Mouse (Mus musculus) heart, postnatal 0 days (tissue): ENCODE results near the gene Hoxa11. TPM values are rescaled to one million over a fixed set of nuclear protein-coding genes. Genes with fewer than 3 reads are reported as not detected.

Source experiments
- ATAC-seq: fragments of 200-750 bp; cut with Nextera tagmentation; 2 replicates; pipeline ENCODE4 v1.8.0; 2017; ENCODE audit warnings: low read depth, moderate number of reproducible peaks, moderate library complexity; ENCODE audit not compliant: insufficient read depth
- DNase-seq: peaks from one replicate; pipeline ENCODE4 v3.0.0-alpha.2; 2016; ENCODE audit warnings: low spot score
- H3K27ac ChIP-seq: fragments of 300-500 bp; sonication (generic); 2 replicates; pipeline ENCODE4 v1.5.1; 2014; ENCODE audit warnings: low read depth, mild to moderate bottlenecking
- H3K27me3 ChIP-seq: fragments of 300-500 bp; sonication (generic); 2 replicates; pipeline ENCODE4 v1.6.1; 2014; ENCODE audit warnings: low read length, mixed read lengths; ENCODE audit not compliant: control insufficient read depth, insufficient read depth
- H3K36me3 ChIP-seq: fragments of 300-500 bp; sonication (generic); replicated peaks from 2 replicates; pipeline ENCODE4 v1.6.1; 2014; ENCODE audit warnings: low read length, mixed read lengths; ENCODE audit not compliant: control insufficient read depth, insufficient read depth
- H3K4me1 ChIP-seq: fragments of 300-500 bp; sonication (generic); 2 replicates; pipeline ENCODE4 v1.6.1; 2014; ENCODE audit warnings: antibody characterized with exemption; ENCODE audit not compliant: control insufficient read depth, insufficient read depth
- H3K4me2 ChIP-seq: fragments of 300-500 bp; sonication (generic); 2 replicates; pipeline ENCODE4 v1.6.1; 2014; ENCODE audit warnings: low read depth, mild to moderate bottlenecking, low read length, moderate library complexity
- H3K4me3 ChIP-seq: fragments of 300-500 bp; sonication (generic); 2 replicates; pipeline ENCODE4 v1.5.1; 2014; ENCODE audit warnings: low read depth, low read length
- H3K9ac ChIP-seq: fragments of 300-500 bp; sonication (generic); replicated peaks from 2 replicates; pipeline ENCODE4 v1.6.1; 2014; ENCODE audit warnings: low read depth, low read length, mixed read lengths
- H3K9me3 ChIP-seq: fragments of 300-500 bp; sonication (generic); replicated peaks from 2 replicates; pipeline ENCODE4 v1.6.1; 2016; ENCODE audit warnings: low read length; ENCODE audit not compliant: control insufficient read depth
- CTCF ChIP-seq: IDR thresholded peaks from 2 replicates; pipeline ENCODE4 v1.5.1; 2016; ENCODE audit warnings: antibody characterized with exemption, control low read depth, low read depth
- EP300 ChIP-seq: IDR thresholded peaks from 2 replicates; pipeline ENCODE4 v1.6.1; 2016; ENCODE audit warnings: antibody characterized with exemption, low read depth
- WGBS: fragments of 180-500 bp; shearing (Covaris S2); extraction: QIAGEN DNeasy Blood & Tissue Kit; methylation state at CpG from one replicate; pipeline ENCODE4 v1.1.7; 2014; 5-methylcytosine and 5-hydroxymethylcytosine counted together
- polyA plus RNA-seq: library from polyadenylated mRNA; unstranded; fragments of >200 nt; fragmentation: Nextera tagmentation; extraction: Ambion mirVana; gene quantifications from 2 replicates; pipeline ENCODE4 v1.2.1, GENCODE M21; 2015
- total RNA-seq: library from RNA; depleted of rRNA; stranded (reverse); fragments of >200 nt; gene quantifications from 2 replicates; pipeline ENCODE4 v1.2.3, GENCODE M21; 2014; ENCODE audit warnings: low replicate concordance

Gene Hoxa11
- total and polyA plus RNA-seq, 2 experiments from 2014 or later = 0.11 TPM; not detected in 1

- no peak overlapping the region for H3K27ac ChIP-seq
- H3K4me1 ChIP-seq = no peaks in the 10 kb centered on the region
- no peak for TF ChIP-seq EP300
- TF ChIP-seq CTCF = no peak
- no peak overlapping the region for H3K4me3 ChIP-seq
- no peak overlapping the region for H3K4me2 ChIP-seq
- H3K36me3 ChIP-seq = no peaks in the 10 kb centered on the region
- H3K27me3 ChIP-seq = peaks cover 31% of the 10 kb centered on the region
- DNase-seq (no peak), ATAC-seq (no peak)
- H3K9me3 ChIP-seq = no peaks in the 10 kb centered on the region
- H3K9ac ChIP-seq = no peak overlapping the region
- WGBS = 82% methylated on average over 5 of the region's 5 CpGs
Measured at GRCm38 (mm10) chr6:52283896-52284295, 38.3 kb upstream of the Hoxa11 start.

GRCm38 (mm10) chr6:52281084-52281483 lies 35.5 kb upstream of the Hoxa11 start:
- Histone ChIP-seq H3K4me2 (no peak overlapping the region), H3K4me1 (no peaks in the 10 kb centered on the region), H3K36me3 (no peaks in the 10 kb centered on the region), H3K4me3 (no peak overlapping the region), H3K27me3 (peaks cover 41% of the 10 kb centered on the region), H3K9ac (no peak overlapping the region), H3K27ac (no peak overlapping the region), H3K9me3 (no peaks in the 10 kb centered on the region)
- WGBS = 45% methylated on average over 12 of the region's 12 CpGs
- ATAC-seq (no peak), DNase-seq (no peak)
- TF ChIP-seq EP300 (no peak), CTCF (no peak)

- 10% methylated on average over 5 of the region's 5 CpGs for WGBS
- no peak for ATAC-seq
Measured at GRCm38 (mm10) chr6:52276920-52277319, 31.3 kb upstream of the Hoxa11 start.

GRCm38 (mm10) chr6:52276382-52276781 lies 30.8 kb upstream of the Hoxa11 start:
- H3K4me3 ChIP-seq = no peak overlapping the region
- H3K4me1 ChIP-seq = no peaks in the 10 kb centered on the region
- no peak for DNase-seq
- H3K36me3 ChIP-seq = no peaks in the 10 kb centered on the region
- TF ChIP-seq EP300 = no peak
- no peak for TF ChIP-seq CTCF
- no peak overlapping the region for H3K9ac ChIP-seq
- ATAC-seq = no peak
- no peak overlapping the region for H3K27ac ChIP-seq
- H3K9me3 ChIP-seq = no peaks in the 10 kb centered on the region
- WGBS = 5% methylated on average over 6 of the region's 6 CpGs
- H3K4me2 ChIP-seq = no peak overlapping the region
- H3K27me3 ChIP-seq = peaks cover 83% of the 10 kb centered on the region

More at GRCm38 (mm10) chr6:52276920-52277319, 31.3 kb upstream of the Hoxa11 start:
- Histone ChIP-seq H3K9ac (no peak overlapping the region), H3K4me1 (no peaks in the 10 kb centered on the region), H3K27me3 (peaks cover 78% of the 10 kb centered on the region), H3K4me3 (no peak overlapping the region), H3K27ac (no peak overlapping the region), H3K36me3 (no peaks in the 10 kb centered on the region), H3K4me2 (no peak overlapping the region), H3K9me3 (no peaks in the 10 kb centered on the region)
- no peak for TF ChIP-seq EP300
- no peak for TF ChIP-seq CTCF
- no peak for DNase-seq

GRCm38 (mm10) chr6:52275563-52276280 lies 30.1 kb upstream of the Hoxa11 start:
- no peak for ATAC-seq
- H3K4me2 ChIP-seq = no peak overlapping the region
- no peaks in the 10 kb centered on the region for H3K9me3 ChIP-seq
- no peak overlapping the region for H3K27ac ChIP-seq
- TF ChIP-seq CTCF (no peak), EP300 (no peak)
- no peaks in the 10 kb centered on the region for H3K4me1 ChIP-seq
- peaks cover 84% of the 10 kb centered on the region for H3K27me3 ChIP-seq
- no peak overlapping the region for H3K4me3 ChIP-seq
- 18% methylated on average over 8 of the region's 8 CpGs for WGBS
- H3K36me3 ChIP-seq = no peaks in the 10 kb centered on the region
- H3K9ac ChIP-seq = no peak overlapping the region
- no peak for DNase-seq

GRCm38 (mm10) chr6:52274576-52274975 lies 29.0 kb upstream of the Hoxa11 start:
- ATAC-seq (no peak), DNase-seq (no peak)
- no peak overlapping the region for H3K4me2 ChIP-seq
- 8% methylated on average over 11 of the region's 11 CpGs for WGBS
- H3K27me3 ChIP-seq = peaks cover 89% of the 10 kb centered on the region
- H3K27ac ChIP-seq = no peak overlapping the region
- H3K9me3 ChIP-seq = no peaks in the 10 kb centered on the region
- H3K9ac ChIP-seq = no peak overlapping the region
- H3K4me1 ChIP-seq = no peaks in the 10 kb centered on the region
- H3K4me3 ChIP-seq = no peak overlapping the region
- no peaks in the 10 kb centered on the region for H3K36me3 ChIP-seq
- no peak for TF ChIP-seq EP300
- TF ChIP-seq CTCF = no peak
